In the genomic region with DNA sequence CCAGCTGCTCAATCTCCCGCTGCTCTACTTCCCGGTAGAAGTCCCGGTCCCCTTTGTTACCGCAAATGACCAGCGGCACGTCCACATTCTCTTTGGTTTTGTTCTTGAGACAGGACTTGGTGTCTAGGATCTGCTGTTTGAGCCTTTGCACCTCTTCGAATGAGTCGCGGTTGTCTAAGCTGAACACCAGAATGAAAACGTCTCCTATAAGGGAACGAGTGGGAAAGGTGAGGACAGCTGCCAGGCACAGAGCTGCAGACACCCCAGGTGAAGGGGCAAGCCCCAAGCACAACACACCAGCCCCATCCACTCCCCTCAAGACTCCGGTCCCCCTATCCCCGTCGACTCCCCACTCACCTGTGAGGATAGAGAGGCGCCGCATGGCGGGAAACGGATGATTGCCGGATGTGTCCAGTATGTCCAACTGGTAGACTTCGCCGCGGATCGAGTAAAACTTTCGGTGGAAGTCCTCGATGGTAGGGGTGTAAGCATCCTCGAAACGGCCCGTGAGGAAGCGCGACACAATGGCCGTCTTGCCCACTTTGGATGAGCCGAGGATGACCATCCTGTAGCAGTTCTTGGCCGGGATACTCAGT, we compare ENCODE assay signal across 8 mouse cellular contexts. TPM values are rescaled to one million over a fixed set of nuclear protein-coding genes. Genes with fewer than 3 reads are reported as not detected.
DNase-seq lines count a peak whose midpoint lies in the region; ATAC-seq and TF ChIP-seq lines count a peak whose summit lies in the region.

No protein-coding gene starts in this region.

- peak; percentile 42 for DNase-seq in gastrocnemius, adult 2 months
- DNase-seq in gastrocnemius, postnatal 14 days, result no peak
- peak; percentile 32 for DNase-seq in CD4-positive, CD25-positive, alpha-beta regulatory T cell, adult 2 months (ENCODE audit: low read depth, low spot score)
- DNase-seq in cerebellum, postnatal 25 days, result peak; percentile 42 to 50
- peak; percentile 48 to 51 for DNase-seq in heart, postnatal 10 days
- no peak for DNase-seq in right cerebral cortex, postnatal 10 days (ENCODE audit: low spot score in 2 of 2)

- intact Hi-C loops in gastrocnemius, adult 2 months (cut with DNase I), result loop anchor here (2.0 kb wide), 1 partner anchor 83 kb away; no protein-coding TSS in a partner anchor
- intact Hi-C loops in gastrocnemius, postnatal 14 days (cut with DNase I; ENCODE audit: low total_unique reads), result no loop called here
- intact Hi-C loops in heart, postnatal 10 days (cut with DNase I), result loop anchor here (2.0 to 5.0 kb wide), 2 partner anchors 62 to 113 kb away; no protein-coding TSS in a partner anchor

- no peak for TF ChIP-seq CTCF in gastrocnemius, adult 2 months (IDR thresholded peaks at IDR 0.05)

- no peak for ATAC-seq in limb, embryonic 13.5 days (ENCODE audit: low FRiP score, low read depth)

- peak overlapping the region; percentile 67 for H3K9ac ChIP-seq in limb, embryonic 13.5 days

- no peak for TF ChIP-seq POLR2A in myocyte (IDR thresholded peaks at IDR 0.05; ENCODE audit: insufficient read length, low read depth)

- 3% methylated on average over 33 of the region's 33 CpGs for WGBS in limb, embryonic 13.5 days

- no peaks in the 10 kb centered on the region for H3K79me2 ChIP-seq in myocyte (ENCODE audit: control insufficient read depth, insufficient read depth)

- H3K4me1 ChIP-seq in limb, embryonic 13.5 days, result peaks cover 51% of the 10 kb centered on the region

- H3K9me3 ChIP-seq in limb, embryonic 13.5 days, result no peaks in the 10 kb centered on the region

- H3ac ChIP-seq in myocyte (ENCODE audit: control insufficient read depth, insufficient read length), result no peak overlapping the region

- peak overlapping the region; percentile 96 for H3K4me2 ChIP-seq in limb, embryonic 13.5 days (replicated peaks)
- peak overlapping the region; percentile 100 for H3K4me2 ChIP-seq in myocyte (ENCODE audit: low read depth)

- peaks cover 34% of the 10 kb centered on the region for H3K27me3 ChIP-seq in limb, embryonic 13.5 days
- H3K27me3 ChIP-seq in myocyte (ENCODE audit: control insufficient read depth, insufficient read depth, insufficient read length), result no peaks in the 10 kb centered on the region

- H3K36me3 ChIP-seq in limb, embryonic 13.5 days, result peaks cover 22% of the 10 kb centered on the region
- no peaks in the 10 kb centered on the region for H3K36me3 ChIP-seq in myocyte (ENCODE audit: control insufficient read depth, insufficient read depth)

- H3K4me3 ChIP-seq in gastrocnemius, adult 2 months, result peak overlapping the region; percentile 80
- H3K4me3 ChIP-seq in limb, embryonic 13.5 days, result peak overlapping the region; percentile 54
- peak overlapping the region; percentile 29 for H3K4me3 ChIP-seq in myocyte

- peak overlapping the region; percentile 90 for H3K27ac ChIP-seq in gastrocnemius, adult 2 months
- no peak overlapping the region for H3K27ac ChIP-seq in limb, embryonic 13.5 days

TF ChIP-seq in myocyte, 11 proteins besides CTCF, POLR2A, EP300 and RAD21:
- TF ChIP-seq REST (IDR thresholded peaks at IDR 0.05; ENCODE audit: insufficient read depth, insufficient read length), result no peak
- TF ChIP-seq MYOG (IDR thresholded peaks at IDR 0.05; ENCODE audit: control insufficient read depth in 1 of 3, insufficient read depth in 1 of 3, insufficient read length in 2 of 3, low read depth in 2 of 3), result no peak
- TF ChIP-seq MYOD1 (IDR thresholded peaks at IDR 0.05; ENCODE audit: control insufficient read depth in 1 of 3, insufficient read length in 2 of 3, low read depth in 2 of 3), result no peak
- TF ChIP-seq SRF (IDR thresholded peaks at IDR 0.05; ENCODE audit: control insufficient read depth, insufficient read length, low read depth), result no peak
- no peak for TF ChIP-seq MAX (IDR thresholded peaks at IDR 0.05; ENCODE audit: low read depth)
- no peak for TF ChIP-seq TCF12 (IDR thresholded peaks at IDR 0.05; ENCODE audit: insufficient read depth, poor library complexity, severe bottlenecking)
- no peak for TF ChIP-seq USF1 (IDR thresholded peaks at IDR 0.05; ENCODE audit: low read depth)
- TF ChIP-seq TCF3 (IDR thresholded peaks at IDR 0.05; ENCODE audit: insufficient read length, low read depth), result no peak
- TF ChIP-seq CEBPB (IDR thresholded peaks at IDR 0.05; ENCODE audit: insufficient read depth, poor library complexity, severe bottlenecking), result no peak
- TF ChIP-seq POLR2AphosphoS2 (IDR thresholded peaks at IDR 0.05; ENCODE audit: insufficient read length, low read depth), result no peak
- no peak for TF ChIP-seq E2F4 (IDR thresholded peaks at IDR 0.05; ENCODE audit: insufficient read depth)
TF ChIP-seq in myocyte: peak in this region for 0.

RNA-seq across cellular contexts. Expression of gene Rasd1, which starts 0.5 kb away (rescaled TPM):
- total RNA-seq in gastrocnemius, adult 2 months (2021), result 1 to 10 TPM in 1 of 2 experiments, under 1 TPM in 1; 0.74 to 6.3 TPM
- total RNA-seq in gastrocnemius, postnatal 14 days (2021), result 1 to 10 TPM; 1.5 to 1.8 TPM
- 10 to 100 TPM in 1 of 2 experiments, 1 to 10 TPM in 1; 7.3 to 12.4 TPM for total RNA-seq in heart, postnatal 10 days (2021)
- polyA plus RNA-seq in limb, embryonic 13.5 days (2015; fragmentation: Nextera tagmentation; extraction: Ambion mirVana), result 1.9 and 2.2 TPM in 2 replicates
- polyA plus RNA-seq in myocyte (2012; fragmentation: generic; extraction: Trizol), result 0.04 TPM

RNA-seq across cellular contexts. Expression of gene Med9, which starts 16.3 kb away (rescaled TPM):
- 10 to 100 TPM; 17.3 to 18.3 TPM for total RNA-seq in gastrocnemius, adult 2 months (2021)
- 10 to 100 TPM; 14.0 to 15.3 TPM for total RNA-seq in gastrocnemius, postnatal 14 days (2021)
- total RNA-seq in heart, postnatal 10 days (2021), result 10 to 100 TPM; 24.3 to 24.4 TPM
- 38.0 and 39.1 TPM in 2 replicates for polyA plus RNA-seq in limb, embryonic 13.5 days (2015; fragmentation: Nextera tagmentation; extraction: Ambion mirVana)
- 41.6 TPM for polyA plus RNA-seq in myocyte (2012; fragmentation: generic; extraction: Trizol)

Comparison
In these comparisons a context has a peak if more than half of its experiments do, and no peak if none do; other contexts are left out.
1. DNase-seq: peak in gastrocnemius, adult 2 months (single experiment), CD4-positive, CD25-positive, alpha-beta regulatory T cell, adult 2 months (single experiment), cerebellum, postnatal 25 days (2 of 2) and heart, postnatal 10 days (2 of 2); none in gastrocnemius, postnatal 14 days (single experiment) and right cerebral cortex, postnatal 10 days (0 of 2).
2. H3K4me3 ChIP-seq: peak in every context shown above with its lines; median percentile 80 in gastrocnemius, adult 2 months; 54 in limb, embryonic 13.5 days; 29 in myocyte.